ENCODE assay signal across 8 mouse cellular contexts in the genomic region with DNA sequence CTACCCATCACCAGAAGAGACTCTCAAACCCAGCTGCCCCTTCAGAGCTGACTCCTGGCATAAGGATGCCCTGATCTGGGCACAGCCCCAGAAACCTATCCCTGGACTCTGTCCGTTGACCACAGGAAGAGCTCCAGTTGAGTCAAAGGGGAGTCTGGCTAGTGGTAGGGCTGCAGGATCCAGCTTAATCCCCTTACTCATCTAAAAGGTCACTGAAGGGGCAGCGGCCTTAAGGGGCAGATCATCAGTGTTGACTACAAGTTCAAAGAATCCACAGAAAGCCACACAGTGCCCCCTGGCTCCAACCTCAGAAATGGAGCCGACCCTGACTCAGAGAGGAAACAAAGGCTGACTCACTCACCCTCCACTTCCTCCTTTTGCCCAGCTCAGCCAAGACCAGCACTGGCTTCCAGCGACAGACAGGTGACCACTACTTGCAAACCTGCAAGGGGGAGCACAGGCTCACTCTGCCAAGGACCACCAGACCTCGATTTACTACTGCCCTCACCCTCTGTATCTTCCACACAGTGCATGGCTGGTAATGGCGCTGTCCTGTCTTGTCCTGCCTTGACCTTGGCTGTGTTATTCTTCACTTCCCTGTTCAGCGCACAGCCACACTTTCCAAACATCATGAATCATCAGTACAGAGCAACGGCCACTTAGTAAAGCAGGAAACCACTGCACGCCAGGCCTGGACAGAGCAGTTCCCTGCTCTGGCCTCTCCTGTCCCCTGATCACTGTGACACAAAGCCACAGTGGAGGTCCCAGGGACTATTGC.
DNase-seq lines count a peak whose midpoint lies in the region; ATAC-seq and TF ChIP-seq lines count a peak whose summit lies in the region.

No protein-coding gene starts in this region.

- 28% methylated on average over 9 of the region's 9 CpGs for WGBS in heart, embryonic 13.5 days
- 22% methylated on average over 9 of the region's 9 CpGs for WGBS in kidney, postnatal 0 days

- H3K9ac ChIP-seq in heart, embryonic 13.5 days: peak overlapping the region; percentile 56
- H3K9ac ChIP-seq in kidney, postnatal 0 days (ENCODE audit: low read depth, low read length): no peak overlapping the region

- TF ChIP-seq CTCF in kidney, postnatal 0 days (IDR thresholded peaks at IDR 0.05; ENCODE audit: low read depth): peak; percentile 51

- no peaks in the 10 kb centered on the region for H3K36me3 ChIP-seq in heart, embryonic 13.5 days
- H3K36me3 ChIP-seq in kidney, postnatal 0 days (ENCODE audit: insufficient read depth, low read length): no peaks in the 10 kb centered on the region

- H3K27me3 ChIP-seq in heart, embryonic 13.5 days (replicated peaks): no peaks in the 10 kb centered on the region
- no peaks in the 10 kb centered on the region for H3K27me3 ChIP-seq in kidney, postnatal 0 days (ENCODE audit: insufficient read depth, low read length)

- H3K27ac ChIP-seq in brown adipose tissue, adult 24 weeks (replicated peaks; ENCODE audit: low read depth, low read length): peak overlapping the region; percentile 97
- H3K27ac ChIP-seq in heart, embryonic 13.5 days (replicated peaks): peak overlapping the region; percentile 83
- H3K27ac ChIP-seq in kidney, postnatal 0 days: peak overlapping the region; percentile 80

- no peak for ATAC-seq in heart, embryonic 13.5 days (ENCODE audit: extremely low read depth, insufficient number of reproducible peaks, low FRiP score, low TSS enrichment)
- ATAC-seq in kidney, postnatal 0 days (replicated peaks; ENCODE audit: low FRiP score, low read depth): peak; percentile 79
- ATAC-seq in megakaryocyte, adult 5-6 weeks (ENCODE audit: poor library complexity, severe bottlenecking): peak; percentile 51

- H3K4me3 ChIP-seq in brown adipose tissue, adult 24 weeks (ENCODE audit: insufficient read depth, low read depth, low read length): no peak overlapping the region
- no peak overlapping the region for H3K4me3 ChIP-seq in heart, embryonic 13.5 days
- no peak overlapping the region for H3K4me3 ChIP-seq in kidney, postnatal 0 days (replicated peaks; ENCODE audit: low read depth, low read length)

- peak; percentile 73 for DNase-seq in layer of hippocampus, adult 11-12 months (ENCODE audit: low spot score)
- no peak for DNase-seq in layer of hippocampus, adult 8-10 months (ENCODE audit: low spot score in 2 of 2)
- DNase-seq in kidney, postnatal 0 days (ENCODE audit: low spot score): peak; percentile 83
- peak; percentile 66 for DNase-seq in thymus, postnatal 14 days
- no peak for DNase-seq in frontal cortex, postnatal 25 days (ENCODE audit: low spot score in 2 of 2)

- no peak overlapping the region for H3K4me2 ChIP-seq in heart, embryonic 13.5 days
- no peak overlapping the region for H3K4me2 ChIP-seq in kidney, postnatal 0 days (ENCODE audit: low read length)

- H3K9me3 ChIP-seq in heart, embryonic 13.5 days: no peaks in the 10 kb centered on the region
- H3K9me3 ChIP-seq in kidney, postnatal 0 days (replicated peaks; ENCODE audit: low read length): no peaks in the 10 kb centered on the region

- peaks cover 47% of the 10 kb centered on the region for H3K4me1 ChIP-seq in brown adipose tissue, adult 24 weeks (ENCODE audit: control insufficient read depth, insufficient read depth, insufficient read length, low read length)
- peaks cover 43% of the 10 kb centered on the region for H3K4me1 ChIP-seq in heart, embryonic 13.5 days
- H3K4me1 ChIP-seq in kidney, postnatal 0 days (replicated peaks; ENCODE audit: insufficient read depth, low read length): peaks cover 32% of the 10 kb centered on the region

Comparison
In these comparisons a context has a peak if more than half of its experiments do, and no peak if none do; other contexts are left out.
1. DNase-seq: peak in layer of hippocampus, adult 11-12 months (single experiment), kidney, postnatal 0 days (single experiment) and thymus, postnatal 14 days (single experiment); none in layer of hippocampus, adult 8-10 months (0 of 2) and frontal cortex, postnatal 25 days (0 of 2).
2. Peak in every context shown above with its lines, with median percentiles within 50 percentile points of each other: H3K27ac ChIP-seq.